Mouse (Mus musculus) kidney, embryonic 14.5 days (tissue): ENCODE measurements around the gene Smpdl3b. TPM values are rescaled to one million over a fixed set of nuclear protein-coding genes. Genes with fewer than 3 reads are reported as not detected.

Experiments used
- ATAC-seq: fragments of 200-750 bp; cut with Nextera tagmentation; 2 replicates; pipeline ENCODE4 v1.8.0; 2017; ENCODE audit warnings: moderate number of reproducible peaks, mild to moderate bottlenecking, moderate TSS enrichment, moderate library complexity; ENCODE audit not compliant: low FRiP score, low TSS enrichment
- H3K27ac ChIP-seq: fragments of 300-500 bp; sonication (generic); 2 replicates; pipeline ENCODE4 v1.5.1; 2014; ENCODE audit warnings: low read depth, mild to moderate bottlenecking, low read length, moderate library complexity, mixed read lengths
- H3K27me3 ChIP-seq: fragments of 300-500 bp; sonication (generic); 2 replicates; pipeline ENCODE4 v1.6.1; 2014; ENCODE audit warnings: mild to moderate bottlenecking, low read length; ENCODE audit not compliant: control insufficient read depth, insufficient read depth
- H3K36me3 ChIP-seq: fragments of 300-500 bp; sonication (generic); 2 replicates; pipeline ENCODE4 v1.6.1; 2014; ENCODE audit warnings: low read length, mixed read lengths; ENCODE audit not compliant: control insufficient read depth, insufficient read depth
- H3K4me1 ChIP-seq: fragments of 300-500 bp; sonication (generic); 2 replicates; pipeline ENCODE4 v1.6.1; 2014; ENCODE audit warnings: low read length, mixed read lengths; ENCODE audit not compliant: control insufficient read depth, insufficient read depth
- H3K4me2 ChIP-seq: fragments of 300-500 bp; sonication (generic); replicated peaks from 2 replicates; pipeline ENCODE4 v1.6.1; 2014; ENCODE audit warnings: low read depth, mild to moderate bottlenecking, low read length
- H3K4me3 ChIP-seq: fragments of 300-500 bp; sonication (generic); 2 replicates; pipeline ENCODE4 v1.5.1; 2014; ENCODE audit warnings: mild to moderate bottlenecking, low read length
- H3K9ac ChIP-seq: fragments of 300-500 bp; sonication (generic); 2 replicates; pipeline ENCODE4 v1.6.1; 2014; ENCODE audit warnings: low read depth, mild to moderate bottlenecking, low read length, moderate library complexity
- H3K9me3 ChIP-seq: fragments of 300-500 bp; sonication (generic); 2 replicates; pipeline ENCODE4 v1.6.1; 2016; ENCODE audit warnings: low read length; ENCODE audit not compliant: control insufficient read depth
- WGBS: fragments of 180-500 bp; shearing (Covaris S2); extraction: QIAGEN DNeasy Blood & Tissue Kit; methylation state at CpG from one replicate; pipeline ENCODE4 v1.1.7; 2014; 5-methylcytosine and 5-hydroxymethylcytosine counted together
- polyA plus RNA-seq: library from polyadenylated mRNA; unstranded; fragments of >200 nt; fragmentation: Nextera tagmentation; extraction: Ambion mirVana; gene quantifications from 2 replicates; pipeline ENCODE4 v1.2.1, GENCODE M21; 2014

The Smpdl3b gene
- polyA plus RNA-seq, 1 experiment from 2014 or later, result 10.5 TPM

DNA sequence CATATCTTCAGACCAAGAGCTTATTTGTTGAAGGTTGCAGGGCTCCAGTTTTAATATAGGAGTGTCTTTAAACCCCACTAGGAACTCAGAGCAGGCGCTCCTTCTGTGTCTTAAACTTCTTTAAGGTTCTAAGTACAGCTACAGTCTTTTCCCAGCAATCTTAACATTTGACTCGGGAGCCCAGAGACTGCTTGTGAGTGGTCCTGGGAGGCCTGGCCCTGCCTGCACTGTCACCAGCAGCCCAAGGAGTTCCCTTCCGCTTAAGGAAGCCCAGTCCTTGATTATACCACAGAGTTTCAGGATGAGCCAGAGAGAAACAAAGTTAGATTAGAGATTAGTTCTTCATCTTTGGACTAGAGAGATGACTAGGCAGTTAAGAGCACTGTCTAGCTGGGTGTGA, 63.7 kb downstream of the Smpdl3b start:
- no peak overlapping the region for H3K9ac ChIP-seq
- H3K36me3 ChIP-seq, result peaks cover 42% of the 10 kb centered on the region
- H3K27me3 ChIP-seq, result no peaks in the 10 kb centered on the region
- H3K4me3 ChIP-seq, result no peak overlapping the region
- no peaks in the 10 kb centered on the region for H3K9me3 ChIP-seq
- no peak for ATAC-seq
- no peaks in the 10 kb centered on the region for H3K4me1 ChIP-seq
- no peak overlapping the region for H3K4me2 ChIP-seq
- no peak overlapping the region for H3K27ac ChIP-seq
- WGBS, result 95% methylated on average over 3 of the region's 3 CpGs

DNA sequence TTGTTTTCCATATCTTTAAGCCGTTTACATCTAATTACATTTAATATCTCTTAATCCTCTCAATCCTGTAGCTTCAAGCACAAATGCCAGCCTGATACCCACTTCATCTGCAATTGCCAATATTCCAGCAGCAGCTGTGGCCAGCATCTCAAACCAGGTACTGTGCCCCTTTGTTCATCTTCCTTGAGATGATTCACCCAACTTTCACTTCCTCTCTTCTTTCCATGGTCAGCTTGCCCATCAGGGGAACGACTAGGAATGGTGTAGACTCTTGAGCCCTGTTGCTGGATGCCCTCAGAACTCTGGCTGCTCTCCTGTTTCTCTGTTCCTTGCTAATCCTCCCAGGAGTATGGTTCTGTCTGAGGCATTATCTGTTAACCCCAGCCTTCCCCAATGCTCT, 67.4 kb downstream of the Smpdl3b start:
- no peak overlapping the region for H3K9ac ChIP-seq
- H3K4me3 ChIP-seq, result no peak overlapping the region
- H3K4me2 ChIP-seq, result no peak overlapping the region
- H3K36me3 ChIP-seq, result peaks cover 29% of the 10 kb centered on the region
- no peaks in the 10 kb centered on the region for H3K4me1 ChIP-seq
- H3K9me3 ChIP-seq, result no peaks in the 10 kb centered on the region
- no peak overlapping the region for H3K27ac ChIP-seq
- ATAC-seq, result no peak
- 85% methylated on average over 2 of the region's 2 CpGs for WGBS
- H3K27me3 ChIP-seq, result no peaks in the 10 kb centered on the region

Other genes starting within 250 kb of the Smpdl3b start
- gene Sesn2, start 246.8 kb downstream of the Smpdl3b start, polyA plus RNA-seq, result 12.4 and 15.4 TPM in 2 replicates
- gene Atpif1, start 223.6 kb downstream of the Smpdl3b start, polyA plus RNA-seq, result 1,253 and 1,671 TPM in 2 replicates
- gene Dnajc8, start 221.7 kb downstream of the Smpdl3b start, polyA plus RNA-seq, result 176 and 238 TPM in 2 replicates
- 0.23 and 0.47 TPM in 2 replicates for gene Ptafr, start 193.2 kb downstream of the Smpdl3b start, polyA plus RNA-seq
- gene Eya3, start 118.3 kb downstream of the Smpdl3b start, polyA plus RNA-seq, result 24.8 and 35.0 TPM in 2 replicates
- gene Xkr8, start 24.7 kb downstream of the Smpdl3b start, polyA plus RNA-seq, result 5.3 and 5.4 TPM in 2 replicates
- gene Rpa2, start 11.1 kb upstream of the Smpdl3b start, polyA plus RNA-seq, result 120 and 124 TPM in 2 replicates
- 0.73 and 1.4 TPM in 2 replicates for gene Themis2, start 39.1 kb upstream of the Smpdl3b start, polyA plus RNA-seq
- 65.3 and 77.2 TPM in 2 replicates for gene Ppp1r8, start 85.9 kb upstream of the Smpdl3b start, polyA plus RNA-seq
- gene Stx12, start 127.3 kb upstream of the Smpdl3b start, polyA plus RNA-seq, result 56.3 and 62.5 TPM in 2 replicates
- gene Fam76a, start 165.3 kb upstream of the Smpdl3b start, polyA plus RNA-seq, result 27.2 and 43.3 TPM in 2 replicates
- 0.23 and 0.45 TPM in 2 replicates for gene Fgr, start 216.8 kb upstream of the Smpdl3b start, polyA plus RNA-seq